Mouse (Mus musculus): ENCODE measurements around the gene D630003M21Rik. TPM values are rescaled to one million over a fixed set of nuclear protein-coding genes. Genes with fewer than 3 reads are reported as not detected.

D630003M21Rik gene
- 1.1 and 1.7 TPM in 2 replicates for polyA plus RNA-seq (2012; rRNA removed)

DNA sequence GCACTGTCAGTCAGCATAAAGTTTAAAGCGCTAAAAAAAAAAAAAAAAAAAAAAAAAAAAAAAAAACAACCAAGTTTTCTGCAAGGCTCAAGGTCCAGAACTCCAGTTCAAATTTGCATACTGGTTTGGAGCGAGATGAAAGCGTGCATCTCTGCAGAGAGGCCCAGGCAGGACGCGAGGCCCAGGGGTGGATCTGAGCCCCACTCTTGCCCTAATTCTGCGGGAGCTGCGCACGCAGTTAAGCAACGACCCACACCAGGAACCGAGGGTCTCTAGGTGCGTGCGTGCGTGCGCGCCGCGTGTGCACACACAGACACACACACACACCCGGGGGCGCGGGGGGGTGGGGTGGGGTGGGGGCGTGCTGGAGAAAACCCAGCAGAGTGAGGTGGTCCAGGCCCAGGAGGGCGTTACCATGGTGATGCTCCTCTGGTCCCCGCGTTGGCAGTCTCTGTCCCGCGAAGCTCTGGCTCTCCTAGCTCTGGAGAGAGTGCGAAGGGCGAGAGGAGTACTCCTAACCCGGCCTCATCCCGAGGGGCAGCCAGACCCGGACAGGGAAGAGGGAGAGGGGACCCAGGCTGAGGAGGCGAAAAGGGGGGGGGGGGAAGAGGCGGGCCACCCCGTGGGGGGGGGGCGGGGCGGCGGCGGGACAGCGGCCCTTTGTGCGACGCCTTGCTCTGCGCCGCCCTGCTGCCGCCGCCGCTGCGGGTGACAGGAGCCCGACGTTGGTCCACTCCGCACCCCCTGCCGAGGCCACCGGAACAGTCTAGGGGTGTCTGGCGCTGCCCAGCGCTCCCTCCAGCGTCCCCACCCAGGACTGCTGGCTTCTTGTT is at the start of gene D630003M21Rik:
D630003M21Rik (minus strand) TSS at position 553 of the 833 bp plus-strand sequence.
- H3K4me1 ChIP-seq (ENCODE audit: control insufficient read depth, insufficient read depth, insufficient read length, low read length), result peaks cover 2% of the 10 kb centered on the region
- peaks cover 4% of the 10 kb centered on the region; the same call in 1 of the 2 replicates for H3K27me3 ChIP-seq (ENCODE audit: control insufficient read depth, insufficient read depth, low read length)
- H3K4me3 ChIP-seq (ENCODE audit: low read depth, low read length), result peak within 1 kb of the TSS; percentile 49
- peak within 1 kb of the TSS; percentile 7; the same call in 1 of the 2 replicates for H3K27ac ChIP-seq (ENCODE audit: insufficient read depth, low read depth, low read length)
- TF ChIP-seq CTCF (IDR thresholded peaks at IDR 0.05; ENCODE audit: extremely low read depth, insufficient read length, insufficient replicate concordance, low read depth, low read length) (no peak), POLR2A (IDR thresholded peaks at IDR 0.05; ENCODE audit: low read depth, low read length) (no peak)
- WGBS, result 2% methylated on average over 43 of the region's 55 CpGs
- H3K36me3 ChIP-seq (ENCODE audit: control insufficient read depth, insufficient read depth, low read length), result no peaks in the 10 kb centered on the region

- no peaks in the 10 kb centered on the region for H3K36me3 ChIP-seq (ENCODE audit: control insufficient read depth, insufficient read depth, low read length)
- no peaks in the 10 kb centered on the region for H3K27me3 ChIP-seq (ENCODE audit: control insufficient read depth, insufficient read depth, low read length)
- TF ChIP-seq POLR2A (IDR thresholded peaks at IDR 0.05; ENCODE audit: low read depth, low read length), result no peak
- TF ChIP-seq CTCF (IDR thresholded peaks at IDR 0.05; ENCODE audit: extremely low read depth, insufficient read length, insufficient replicate concordance, low read depth, low read length), result no peak
- WGBS, result 81% methylated on average over 4 of the region's 4 CpGs
- H3K4me3 ChIP-seq (ENCODE audit: low read depth, low read length), result no peak overlapping the region
- no peak overlapping the region for H3K27ac ChIP-seq (ENCODE audit: insufficient read depth, low read depth, low read length)
- H3K4me1 ChIP-seq (ENCODE audit: control insufficient read depth, insufficient read depth, insufficient read length, low read length), result no peaks in the 10 kb centered on the region
Observed at GRCm38 (mm10) chr2:158276878-158277277, 47.9 kb upstream of the D630003M21Rik start.

DNA sequence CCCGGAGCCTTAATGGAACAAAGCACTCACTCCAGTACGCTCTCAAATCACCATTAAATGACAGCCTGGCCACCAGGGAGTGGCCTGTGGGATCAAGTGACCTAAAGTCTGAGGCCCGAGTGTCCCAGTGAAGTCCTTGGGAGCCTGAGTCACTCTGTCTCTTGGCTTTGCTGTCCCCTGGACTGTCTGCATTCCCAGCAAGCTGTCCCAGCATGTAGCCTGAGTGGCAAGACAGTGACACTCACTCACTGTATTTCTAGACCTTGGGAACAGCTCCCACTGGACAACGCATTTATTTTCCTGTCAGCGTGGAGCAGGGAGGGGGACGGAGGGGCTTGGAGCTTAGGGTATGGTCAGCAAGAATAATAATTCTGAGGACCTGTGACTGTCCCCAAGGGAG is 47.4 kb upstream of the D630003M21Rik start:
- Histone ChIP-seq H3K4me1 (ENCODE audit: control insufficient read depth, insufficient read depth, insufficient read length, low read length) (no peaks in the 10 kb centered on the region), H3K27ac (ENCODE audit: insufficient read depth, low read depth, low read length) (no peak overlapping the region), H3K27me3 (ENCODE audit: control insufficient read depth, insufficient read depth, low read length) (no peaks in the 10 kb centered on the region), H3K36me3 (ENCODE audit: control insufficient read depth, insufficient read depth, low read length) (no peaks in the 10 kb centered on the region), H3K4me3 (ENCODE audit: low read depth, low read length) (no peak overlapping the region)
- WGBS, result 85% methylated on average over 6 of the region's 6 CpGs
- TF ChIP-seq CTCF (IDR thresholded peaks at IDR 0.05; ENCODE audit: extremely low read depth, insufficient read length, insufficient replicate concordance, low read depth, low read length) (no peak), POLR2A (IDR thresholded peaks at IDR 0.05; ENCODE audit: low read depth, low read length) (no peak)

- Histone ChIP-seq H3K27ac (ENCODE audit: insufficient read depth, low read depth, low read length) (no peak overlapping the region), H3K4me1 (ENCODE audit: control insufficient read depth, insufficient read depth, insufficient read length, low read length) (no peaks in the 10 kb centered on the region), H3K4me3 (ENCODE audit: low read depth, low read length) (no peak overlapping the region), H3K36me3 (ENCODE audit: control insufficient read depth, insufficient read depth, low read length) (no peaks in the 10 kb centered on the region), H3K27me3 (ENCODE audit: control insufficient read depth, insufficient read depth, low read length) (no peaks in the 10 kb centered on the region)
- TF ChIP-seq POLR2A (IDR thresholded peaks at IDR 0.05; ENCODE audit: low read depth, low read length) (no peak), CTCF (IDR thresholded peaks at IDR 0.05; ENCODE audit: extremely low read depth, insufficient read length, insufficient replicate concordance, low read depth, low read length) (no peak)
- 81% methylated on average over 4 of the region's 4 CpGs for WGBS
Observed at GRCm38 (mm10) chr2:158275811-158276210, 46.8 kb upstream of the D630003M21Rik start.

- no peak for TF ChIP-seq POLR2A (IDR thresholded peaks at IDR 0.05; ENCODE audit: low read depth, low read length)
- TF ChIP-seq CTCF (IDR thresholded peaks at IDR 0.05; ENCODE audit: extremely low read depth, insufficient read length, insufficient replicate concordance, low read depth, low read length), result peak; percentile 7; the same call in 1 of the 2 replicates
- 90% methylated on average over 3 of the region's 3 CpGs for WGBS
- Histone ChIP-seq H3K27me3 (ENCODE audit: control insufficient read depth, insufficient read depth, low read length) (no peaks in the 10 kb centered on the region), H3K27ac (ENCODE audit: insufficient read depth, low read depth, low read length) (no peak overlapping the region), H3K36me3 (ENCODE audit: control insufficient read depth, insufficient read depth, low read length) (no peaks in the 10 kb centered on the region), H3K4me3 (ENCODE audit: low read depth, low read length) (no peak overlapping the region), H3K4me1 (ENCODE audit: control insufficient read depth, insufficient read depth, insufficient read length, low read length) (no peaks in the 10 kb centered on the region)
Observed at GRCm38 (mm10) chr2:158275349-158275748, 46.3 kb upstream of the D630003M21Rik start.

- Histone ChIP-seq H3K27me3 (ENCODE audit: control insufficient read depth, insufficient read depth, low read length) (no peaks in the 10 kb centered on the region), H3K27ac (ENCODE audit: insufficient read depth, low read depth, low read length) (no peak overlapping the region), H3K4me1 (ENCODE audit: control insufficient read depth, insufficient read depth, insufficient read length, low read length) (no peaks in the 10 kb centered on the region), H3K4me3 (ENCODE audit: low read depth, low read length) (no peak overlapping the region), H3K36me3 (ENCODE audit: control insufficient read depth, insufficient read depth, low read length) (no peaks in the 10 kb centered on the region)
- 11% methylated on average over 2 of the region's 2 CpGs for WGBS
- TF ChIP-seq POLR2A (IDR thresholded peaks at IDR 0.05; ENCODE audit: low read depth, low read length), result no peak
- no peak for TF ChIP-seq CTCF (IDR thresholded peaks at IDR 0.05; ENCODE audit: extremely low read depth, insufficient read length, insufficient replicate concordance, low read depth, low read length)
Observed at GRCm38 (mm10) chr2:158273646-158274045, 44.6 kb upstream of the D630003M21Rik start.

- no peak overlapping the region for H3K27ac ChIP-seq (ENCODE audit: insufficient read depth, low read depth, low read length)
- no peaks in the 10 kb centered on the region for H3K4me1 ChIP-seq (ENCODE audit: control insufficient read depth, insufficient read depth, insufficient read length, low read length)
- 82% methylated on average over 8 of the region's 8 CpGs for whole genome bisulfite sequencing
- H3K27me3 ChIP-seq (ENCODE audit: control insufficient read depth, insufficient read depth, low read length), result no peaks in the 10 kb centered on the region
- TF ChIP-seq CTCF (IDR thresholded peaks at IDR 0.05; ENCODE audit: extremely low read depth, insufficient read length, insufficient replicate concordance, low read depth, low read length), result no peak
- no peak for TF ChIP-seq POLR2A (IDR thresholded peaks at IDR 0.05; ENCODE audit: low read depth, low read length)
- H3K4me3 ChIP-seq (ENCODE audit: low read depth, low read length), result no peak overlapping the region
- H3K36me3 ChIP-seq (ENCODE audit: control insufficient read depth, insufficient read depth, low read length), result no peaks in the 10 kb centered on the region
Observed at GRCm38 (mm10) chr2:158270017-158270416, 41.0 kb upstream of the D630003M21Rik start.

Data from small intestine, adult 2 months (tissue).